Mouse (Mus musculus) layer of hippocampus, postnatal 36 days (tissue): ENCODE results near the gene Clasp2. TPM values are rescaled to one million over a fixed set of nuclear protein-coding genes. Genes with fewer than 3 reads are reported as not detected.
"Not testable (repeated sequence)": the region's sequence is repeated elsewhere in the genome, so short reads cannot be mapped to it uniquely, and the experiment has no call there.

Experiments
- DNase-seq, 2 experiments: peaks; one replicate each; pipeline ENCODE4 v3.0.0; 2022
- total RNA-seq, 2 experiments: library from RNA; stranded (reverse); gene quantifications; 2 replicates each; pipeline ENCODE4 v1.2.3; 2021

Gene Clasp2
- 100 to 1,000 TPM; 211 to 212 TPM for total RNA-seq

- DNase-seq: peak; percentile 78 to 79
Measured at GRCm38 (mm10) chr9:113741108-113741636, at the start of gene Clasp2. TSS of gene Clasp2 (plus strand) at chr9:113741473.

DNA sequence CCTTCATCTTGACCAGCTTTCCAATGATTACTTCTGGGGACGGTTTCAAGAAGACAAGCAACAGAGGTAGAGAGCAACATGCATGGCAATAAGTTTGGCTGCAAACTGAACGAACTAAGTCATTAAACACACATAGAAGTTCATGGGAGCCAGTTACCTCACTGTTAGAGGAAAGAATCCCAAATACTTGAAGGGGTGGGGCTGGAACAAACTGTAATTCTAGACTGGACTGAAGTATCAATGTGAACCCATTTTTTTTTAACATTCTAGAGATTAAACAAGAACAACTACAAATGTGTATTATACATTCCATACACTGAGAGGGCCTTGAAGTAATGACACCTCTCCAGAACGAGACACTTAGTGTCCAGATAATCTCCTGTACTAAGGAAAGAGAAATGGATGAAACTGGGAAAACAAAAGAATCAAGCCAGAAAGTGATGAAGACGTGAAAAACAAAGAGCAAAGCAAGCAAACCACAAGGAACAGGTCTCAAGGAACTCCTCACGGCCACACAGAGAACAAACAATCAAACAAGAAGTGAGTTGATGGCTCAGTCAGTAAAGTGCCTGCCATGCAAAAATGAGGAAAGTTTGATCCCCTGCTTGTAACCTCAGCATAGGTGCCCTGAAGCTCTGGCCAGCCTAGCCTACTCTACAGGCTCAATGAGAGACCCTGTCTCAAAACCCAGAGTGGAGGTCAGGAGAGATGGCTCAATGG is 39.7 kb upstream of the Clasp2 start:
- no peak for DNase-seq

DNA sequence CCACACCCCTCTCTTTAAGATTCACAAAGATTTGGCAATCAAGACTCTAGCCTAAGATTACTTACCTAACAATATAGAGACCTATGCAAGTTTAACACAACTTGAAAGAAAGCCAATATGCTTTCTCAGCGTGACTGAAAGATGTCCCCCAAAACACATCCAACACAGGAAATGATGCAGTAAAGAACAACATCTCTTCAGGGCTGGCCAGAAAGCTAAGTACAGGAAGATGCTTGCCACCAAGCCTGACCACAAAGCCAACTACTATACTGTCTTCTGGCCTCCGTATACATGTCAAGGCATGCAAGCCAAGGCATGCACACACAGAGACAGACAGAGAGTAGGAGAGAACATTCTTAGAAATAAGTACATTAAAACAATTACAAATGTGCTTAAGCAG is 35.2 kb upstream of the Clasp2 start:
- no peak for DNase-seq

DNA sequence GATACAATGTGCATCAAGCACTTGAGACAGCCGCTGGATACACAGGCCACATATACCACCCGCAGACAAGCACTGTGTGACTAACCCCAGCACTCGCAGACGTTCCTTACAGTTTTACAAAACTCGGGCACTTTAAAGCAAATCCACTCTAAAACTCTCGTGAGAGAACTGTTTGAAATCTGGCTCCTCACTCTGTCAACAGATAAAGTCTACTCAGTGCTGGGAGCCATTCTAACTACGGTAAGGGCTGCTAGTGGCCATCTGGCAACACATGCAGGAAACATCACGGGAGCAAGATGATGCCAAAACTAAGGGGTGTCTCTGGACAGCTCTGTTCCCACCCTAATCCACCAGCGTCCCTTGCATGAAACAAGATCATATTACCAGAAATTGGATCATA is 34.4 kb upstream of the Clasp2 start:
- DNase-seq: no peak

GRCm38 (mm10) chr9:113707481-113708360 is 33.6 kb upstream of the Clasp2 start, which contains the start of gene Pdcd6ip:
TSS of gene Pdcd6ip (minus strand) at chr9:113708259.
- peak; percentile 91 for DNase-seq

DNA sequence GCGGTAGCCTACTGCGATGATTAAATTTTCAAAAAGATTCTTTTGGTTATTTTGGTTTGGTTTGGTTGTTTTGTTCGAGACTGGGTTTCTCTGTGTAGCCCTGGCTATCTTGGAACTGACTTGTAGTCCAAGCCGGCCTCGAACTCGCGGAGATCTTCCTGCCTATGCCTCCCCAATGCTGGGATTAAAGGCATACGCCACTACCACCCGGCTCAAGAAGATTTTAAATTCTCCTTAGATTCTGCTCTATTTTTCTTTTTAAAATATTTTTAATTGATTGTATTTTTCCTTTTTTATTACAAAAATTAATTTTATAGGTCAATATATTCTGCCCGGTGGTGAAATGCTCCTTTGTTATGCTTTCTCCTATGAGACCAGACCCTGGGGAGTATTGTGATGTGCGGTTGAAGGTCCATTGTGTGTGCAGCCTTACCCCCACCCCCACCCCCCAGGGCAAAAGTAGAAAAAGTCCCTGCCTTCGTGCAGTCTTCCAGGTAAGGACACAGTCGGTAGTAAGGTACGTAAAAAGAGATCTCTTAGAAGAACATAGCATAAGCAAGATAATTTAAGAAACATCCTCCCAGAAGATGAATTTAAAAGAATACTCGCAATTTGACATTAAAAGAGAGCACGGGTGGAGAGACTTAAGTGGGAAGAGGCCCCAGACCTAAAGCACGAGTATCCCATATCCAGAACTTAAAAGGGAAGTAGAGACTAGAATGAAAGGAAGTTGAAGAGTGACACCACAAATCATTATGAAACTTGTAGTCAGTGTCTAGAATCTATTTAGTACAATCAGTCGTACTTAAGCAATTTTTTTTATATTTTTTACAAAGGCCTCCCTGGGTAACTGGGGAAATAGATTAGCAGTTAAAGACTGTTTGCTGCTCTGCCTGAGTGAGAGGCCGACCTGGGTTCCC is 32.7 kb upstream of the Clasp2 start:
- no peak for DNase-seq

DNA sequence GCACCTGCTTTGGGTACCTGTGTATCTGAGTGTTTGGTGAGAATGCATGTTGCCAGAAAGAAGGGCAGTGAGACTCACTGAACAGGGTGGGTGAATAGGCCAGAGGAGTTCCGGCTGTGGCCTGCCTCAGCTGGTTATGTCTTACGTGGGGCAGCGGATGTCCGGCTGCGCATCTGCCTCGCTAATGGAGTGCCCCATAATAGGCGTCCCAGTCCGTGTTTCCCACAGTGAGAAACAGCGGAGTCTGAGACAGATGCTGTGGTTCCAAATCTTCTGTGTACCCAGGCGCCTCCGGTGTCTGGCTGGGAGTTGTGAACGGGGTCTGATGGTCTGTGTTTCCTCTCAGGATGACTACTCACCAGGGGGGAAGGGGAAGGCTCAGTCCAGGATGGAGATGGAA is 30.4 kb upstream of the Clasp2 start:
- no peak for DNase-seq

GRCm38 (mm10) chr9:113719063-113719462 is 22.2 kb upstream of the Clasp2 start:
- no peak for DNase-seq

DNA sequence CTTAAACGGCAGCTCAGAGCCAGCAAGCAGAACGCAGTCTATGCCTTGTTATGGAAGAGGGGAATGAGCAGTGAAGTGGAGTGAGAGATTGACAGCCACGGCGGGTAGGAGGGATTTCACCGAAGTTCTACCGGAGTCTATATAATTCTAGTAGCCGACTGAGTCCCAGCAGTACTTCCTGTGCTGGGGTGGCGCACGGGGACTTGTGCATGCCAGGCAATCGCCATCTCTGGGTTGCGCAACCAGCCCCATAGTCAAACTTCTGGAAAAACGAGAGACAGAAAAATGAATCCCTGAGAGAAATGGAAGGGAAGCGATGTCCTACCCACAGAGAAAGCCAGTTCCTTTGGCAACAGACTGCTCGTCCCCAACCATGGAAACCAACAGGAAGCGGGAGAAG is 16.6 kb upstream of the Clasp2 start:
- no peak for DNase-seq

- DNase-seq: not testable (repeated sequence)
Measured at GRCm38 (mm10) chr9:113725609-113726008, 15.7 kb upstream of the Clasp2 start.

- no peak for DNase-seq
Measured at GRCm38 (mm10) chr9:113726131-113726530, 15.1 kb upstream of the Clasp2 start.

DNA sequence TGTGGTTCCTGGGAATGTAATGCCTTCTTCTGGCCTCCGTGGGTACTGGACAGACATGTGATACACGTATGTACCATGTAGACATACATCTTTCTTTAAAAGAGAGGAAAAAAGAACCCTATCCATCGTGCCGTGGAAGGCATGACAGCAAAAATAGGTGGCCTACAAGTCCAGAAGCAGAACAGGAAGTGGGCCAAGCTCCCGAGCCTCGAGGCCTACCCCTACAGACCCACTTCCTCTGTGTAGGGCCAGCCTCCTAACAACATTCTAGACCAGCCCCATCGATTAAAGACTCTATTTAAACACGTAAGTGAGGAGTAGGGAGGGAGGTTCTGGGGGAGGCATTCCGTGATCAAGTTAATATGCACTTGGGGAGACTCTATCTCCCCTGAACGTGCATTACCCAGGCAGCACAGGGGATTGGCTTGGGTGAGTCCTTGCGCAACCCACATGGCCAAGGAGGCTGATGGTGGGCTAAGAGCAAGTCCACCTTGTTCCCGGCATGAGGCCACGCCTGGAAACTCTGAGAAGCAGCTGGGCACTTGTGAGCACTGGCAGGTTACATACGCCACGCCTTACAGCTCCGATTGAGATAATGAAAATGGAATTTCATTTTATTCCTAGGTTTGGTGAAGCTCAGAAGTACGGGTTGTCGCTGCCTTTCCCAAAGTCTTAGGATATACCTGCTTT is 14.1 kb upstream of the Clasp2 start:
- no peak for DNase-seq

DNA sequence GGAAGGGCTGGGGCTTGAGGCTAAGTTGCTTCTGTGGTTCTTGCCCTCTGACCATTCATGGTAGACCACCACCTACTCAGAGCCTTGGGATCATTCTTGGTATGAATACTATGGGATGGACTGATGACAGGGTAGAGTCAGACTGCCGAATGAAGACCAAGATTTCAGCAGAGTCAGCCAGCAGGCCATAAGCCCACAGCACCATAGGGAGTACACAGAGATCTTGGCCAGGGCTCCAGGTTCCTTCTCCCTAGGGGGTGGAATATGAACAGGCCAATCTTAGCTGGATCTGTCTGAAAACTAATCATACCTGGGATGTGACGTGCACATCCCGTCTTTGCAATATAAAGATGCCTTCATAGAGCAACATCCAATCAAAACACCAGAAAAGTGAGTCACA is 9.7 kb upstream of the Clasp2 start:
- no peak for DNase-seq

- no peak for DNase-seq
Measured at GRCm38 (mm10) chr9:113735920-113736319, 5.4 kb upstream of the Clasp2 start.

DNA sequence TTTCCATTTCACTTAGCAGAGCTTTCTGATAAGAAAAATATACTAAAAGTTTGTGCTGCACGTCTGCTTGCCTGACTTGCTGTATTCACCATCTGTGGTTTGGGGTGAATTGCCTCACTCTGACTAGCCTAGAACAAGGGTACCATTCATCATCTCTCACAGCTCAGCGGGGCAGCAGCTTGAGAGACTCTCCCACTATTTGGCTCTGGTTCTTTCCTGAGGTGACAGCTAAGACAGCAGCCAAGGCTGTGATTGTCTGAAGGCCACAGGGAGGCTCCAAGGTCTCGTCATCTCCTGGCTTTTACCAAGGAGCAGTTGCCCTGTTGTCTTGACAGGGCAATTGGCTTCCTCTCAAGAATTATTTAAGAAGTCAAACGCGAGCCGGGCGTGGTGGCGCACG is 3.3 kb upstream of the Clasp2 start:
- peak in 1 of 2 experiments; percentile 14 for DNase-seq

GRCm38 (mm10) chr9:113738941-113739340 is 2.3 kb upstream of the Clasp2 start:
- no peak for DNase-seq

GRCm38 (mm10) chr9:113741637-113742137 is 414 bp downstream of the Clasp2 start:
- DNase-seq: peak in 1 of 2 experiments; percentile 31

GRCm38 (mm10) chr9:113742361-113742794 is 1.1 kb downstream of the Clasp2 start:
- peak in 1 of 2 experiments; percentile 16 for DNase-seq

- DNase-seq: no peak
Measured at GRCm38 (mm10) chr9:113743291-113743690, 2.0 kb downstream of the Clasp2 start.

DNA sequence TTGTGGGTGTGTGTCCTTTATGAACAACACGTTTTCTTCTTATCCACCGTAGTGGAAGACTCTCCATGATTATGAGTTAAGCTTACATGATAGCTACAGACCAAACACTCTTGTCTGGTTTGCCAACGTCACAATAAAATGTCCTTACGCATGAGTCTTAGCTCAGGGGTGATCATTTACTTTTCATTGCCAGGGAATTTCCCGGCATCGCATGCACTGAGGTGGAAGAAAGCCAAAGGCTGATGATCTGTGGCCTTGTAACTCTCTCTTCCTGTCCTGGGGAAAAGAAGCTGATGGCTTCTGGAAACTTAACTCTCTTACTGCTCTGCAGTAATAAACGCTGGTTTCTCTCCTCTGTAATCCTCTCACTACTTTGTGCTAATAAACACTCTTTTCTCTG is 8.1 kb downstream of the Clasp2 start:
- DNase-seq: no peak
